Mouse (Mus musculus): ENCODE measurements around the gene Egfr.

Egfr gene

DNA sequence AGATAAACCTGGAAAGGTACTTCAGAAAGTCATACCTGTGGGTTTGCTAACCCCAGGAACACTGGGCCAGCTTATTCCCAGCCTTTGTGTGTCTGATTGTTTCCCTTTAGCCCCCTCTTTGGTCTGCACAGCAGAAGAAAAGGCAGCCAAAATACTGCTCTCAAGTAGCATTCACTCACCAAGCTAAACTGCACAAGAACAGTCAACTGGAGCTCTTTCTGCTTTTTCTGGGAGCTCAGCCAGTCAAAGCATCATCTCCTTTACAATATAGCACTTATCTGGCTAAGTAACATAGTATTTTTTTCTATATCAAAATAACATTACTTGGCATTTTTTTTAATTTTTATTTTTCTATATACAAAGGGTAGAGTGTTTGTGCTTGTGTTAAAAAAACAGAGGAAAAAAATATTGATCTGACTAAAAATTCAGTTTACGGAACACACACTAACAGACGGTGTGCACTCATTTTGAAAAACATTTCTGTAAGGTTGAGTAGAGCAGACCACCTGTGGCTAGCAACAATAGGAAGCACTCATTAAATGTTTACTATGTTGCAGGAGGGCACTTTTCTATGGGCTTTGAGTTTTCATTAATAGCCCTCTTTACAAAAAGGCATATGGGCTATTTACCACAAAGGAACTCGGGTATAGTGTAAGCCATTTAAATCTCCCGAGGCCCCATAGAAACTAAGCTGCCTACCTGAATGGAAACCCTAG, 72.0 kb downstream of the Egfr start:
- no peak for DNase-seq (ENCODE audit: low read depth, low spot score)

- DNase-seq (ENCODE audit: low read depth, low spot score), result no peak
Observed at GRCm38 (mm10) chr11:16829468-16829867, 77.5 kb downstream of the Egfr start.

- no peak for DNase-seq (ENCODE audit: low read depth, low spot score)
Observed at GRCm38 (mm10) chr11:16830531-16831227, 78.7 kb downstream of the Egfr start.

GRCm38 (mm10) chr11:16831974-16832464, 80.0 kb downstream of the Egfr start:
- DNase-seq (ENCODE audit: low read depth, low spot score), result no peak

DNA sequence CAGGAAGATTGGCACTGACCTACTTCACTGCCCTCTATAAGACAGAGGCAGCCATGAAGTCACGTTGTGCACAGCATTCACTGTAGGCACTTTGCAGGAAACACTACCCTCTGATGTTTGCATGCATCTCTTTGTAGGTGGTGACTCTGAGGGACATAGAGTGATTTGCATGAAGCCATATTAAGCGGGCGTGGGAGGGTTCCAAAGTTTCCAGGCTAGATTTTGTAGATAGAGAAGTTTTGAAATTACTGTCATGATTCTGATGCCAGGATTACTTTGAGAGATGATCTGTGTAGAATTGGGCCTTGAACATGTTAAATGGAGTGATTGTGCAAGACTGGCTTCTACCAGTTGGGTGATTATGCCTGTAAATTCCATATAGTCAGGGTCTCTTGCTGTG, 86.8 kb downstream of the Egfr start:
- DNase-seq (ENCODE audit: low read depth, low spot score), result no peak

GRCm38 (mm10) chr11:16842924-16843323, 90.9 kb downstream of the Egfr start:
- DNase-seq (ENCODE audit: low read depth, low spot score), result no peak

DNA sequence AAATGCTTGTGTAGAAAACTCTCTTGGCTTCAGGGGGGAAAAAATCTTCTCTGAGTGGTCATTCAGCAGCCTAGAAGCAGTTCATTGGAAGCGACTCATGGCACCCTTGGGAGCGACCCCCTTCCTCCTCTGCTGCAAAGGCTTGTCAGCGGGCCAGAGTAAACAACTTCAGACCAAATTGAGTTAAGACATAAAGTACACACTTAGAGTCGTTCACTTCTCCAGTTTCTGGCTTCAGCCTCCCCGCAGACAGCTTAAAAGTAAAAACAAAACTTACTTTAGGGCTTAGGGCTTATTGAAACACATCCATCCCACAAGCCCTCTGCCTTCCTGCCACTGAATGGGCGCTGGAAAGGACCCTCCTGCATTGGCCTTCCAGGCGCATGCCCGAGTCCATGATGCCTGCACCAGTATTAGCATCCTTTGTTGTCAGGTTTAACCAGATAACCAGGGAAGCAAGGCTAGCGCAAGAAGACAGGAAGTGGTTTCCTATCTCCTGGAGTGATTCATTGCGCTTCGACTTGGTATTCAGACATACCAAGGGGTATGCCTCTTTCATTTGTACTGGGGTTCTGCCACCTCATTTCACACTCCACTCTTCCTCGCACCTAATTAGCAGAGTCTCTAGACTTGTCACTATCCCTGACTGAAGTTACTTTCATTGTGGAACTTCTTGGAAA, 92.0 kb downstream of the Egfr start:
- DNase-seq (ENCODE audit: low read depth, low spot score), result peak; percentile 25

DNA sequence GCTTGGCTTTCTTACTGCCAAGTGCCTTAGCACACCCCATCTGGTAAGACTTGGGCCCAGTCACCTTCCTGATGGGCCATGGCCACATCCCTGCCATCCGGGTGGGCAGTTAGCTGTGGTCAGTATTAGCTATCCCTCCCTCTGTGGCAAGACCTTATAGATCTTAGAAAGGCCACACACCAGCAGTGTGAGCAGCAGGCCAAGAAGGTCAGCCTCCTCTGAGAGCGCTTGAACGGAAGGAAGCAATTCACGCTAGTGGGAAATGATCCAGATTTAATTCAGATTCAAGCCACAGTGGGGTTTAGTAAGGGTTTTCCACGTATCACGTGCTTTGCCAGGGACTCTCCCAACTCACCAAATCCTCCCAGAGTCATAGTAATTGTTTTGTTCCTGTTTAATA, 96.9 kb downstream of the Egfr start:
- no peak for DNase-seq (ENCODE audit: low read depth, low spot score)

- no peak for DNase-seq (ENCODE audit: low read depth, low spot score)
Observed at GRCm38 (mm10) chr11:16851361-16851760, 99.4 kb downstream of the Egfr start.

- DNase-seq (ENCODE audit: low read depth, low spot score), result no peak
Observed at GRCm38 (mm10) chr11:16854111-16854510, 102.1 kb downstream of the Egfr start.

- no peak for DNase-seq (ENCODE audit: low read depth, low spot score)
Observed at GRCm38 (mm10) chr11:16857346-16857745, 105.3 kb downstream of the Egfr start.

DNA sequence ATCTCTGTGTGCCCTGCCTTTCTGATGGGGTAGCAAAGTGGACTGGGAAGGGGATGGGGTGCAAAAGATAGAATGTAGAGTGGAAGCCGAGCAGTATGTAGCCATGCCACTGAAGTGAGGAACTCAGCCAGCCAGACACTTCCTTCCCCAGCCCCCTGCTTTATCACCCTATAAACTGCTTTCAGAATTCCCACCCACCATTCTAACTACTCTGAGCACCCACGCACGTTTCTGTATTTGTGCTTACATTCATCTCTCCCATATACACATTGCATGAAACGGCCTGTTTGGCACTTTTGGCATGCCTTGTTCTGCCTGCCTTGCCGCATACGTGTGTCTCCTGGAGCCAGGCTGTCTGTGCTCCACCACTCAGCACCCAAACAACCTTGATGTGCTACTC, 109.0 kb downstream of the Egfr start:
- no peak for DNase-seq (ENCODE audit: low read depth, low spot score)

- no peak for DNase-seq (ENCODE audit: low read depth, low spot score)
Observed at GRCm38 (mm10) chr11:16863547-16863946, 111.5 kb downstream of the Egfr start.

DNA sequence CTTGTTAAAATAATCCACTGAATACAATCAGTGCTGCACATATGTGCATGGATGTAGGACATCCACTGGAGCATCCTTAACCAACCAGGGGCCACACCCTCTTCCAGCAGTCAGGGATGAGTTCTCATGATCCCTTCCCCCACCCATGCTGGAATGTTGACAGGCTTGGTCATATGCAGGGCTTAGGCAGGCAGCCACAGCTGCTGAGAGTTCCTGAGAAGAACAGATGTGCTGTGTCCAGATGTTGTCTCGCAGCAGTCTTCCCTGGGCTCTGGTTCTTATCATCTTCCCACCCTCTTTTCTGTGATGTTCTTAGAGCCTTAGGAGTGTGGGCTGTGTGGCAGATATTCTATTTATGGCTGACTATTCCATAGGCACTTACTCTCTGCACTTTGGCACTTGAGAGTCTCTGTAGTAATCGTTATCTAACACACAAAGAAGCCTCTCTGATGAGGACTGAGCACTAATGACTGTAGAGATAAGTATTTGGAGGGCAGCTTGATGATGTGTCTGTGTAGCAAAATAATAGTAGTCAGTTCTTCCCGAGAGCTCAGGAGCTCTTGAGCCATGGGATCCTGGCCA, 113.1 kb downstream of the Egfr start:
- no peak for DNase-seq (ENCODE audit: low read depth, low spot score)

DNA sequence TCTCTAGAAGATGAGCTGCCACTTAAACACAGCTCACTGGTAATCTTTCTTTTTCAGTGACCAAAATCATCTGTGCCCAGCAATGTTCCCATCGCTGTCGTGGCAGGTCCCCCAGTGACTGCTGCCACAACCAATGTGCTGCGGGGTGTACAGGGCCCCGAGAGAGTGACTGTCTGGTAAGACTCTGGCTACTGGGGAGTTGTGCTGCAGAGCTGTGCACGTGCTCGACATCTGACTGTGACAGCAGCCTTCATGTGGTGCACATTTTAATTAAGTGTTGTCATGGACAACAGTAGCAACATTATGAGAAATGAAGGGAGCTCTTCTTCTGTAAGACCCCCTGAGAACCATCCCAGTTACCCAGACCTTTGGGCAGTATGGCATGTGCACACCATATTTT, 116.0 kb downstream of the Egfr start:
- DNase-seq (ENCODE audit: low read depth, low spot score), result no peak

GRCm38 (mm10) chr11:16869506-16869905, 117.5 kb downstream of the Egfr start:
- no peak for DNase-seq (ENCODE audit: low read depth, low spot score)

GRCm38 (mm10) chr11:16871120-16871519, 119.1 kb downstream of the Egfr start:
- DNase-seq (ENCODE audit: low read depth, low spot score), result peak; percentile 83

DNA sequence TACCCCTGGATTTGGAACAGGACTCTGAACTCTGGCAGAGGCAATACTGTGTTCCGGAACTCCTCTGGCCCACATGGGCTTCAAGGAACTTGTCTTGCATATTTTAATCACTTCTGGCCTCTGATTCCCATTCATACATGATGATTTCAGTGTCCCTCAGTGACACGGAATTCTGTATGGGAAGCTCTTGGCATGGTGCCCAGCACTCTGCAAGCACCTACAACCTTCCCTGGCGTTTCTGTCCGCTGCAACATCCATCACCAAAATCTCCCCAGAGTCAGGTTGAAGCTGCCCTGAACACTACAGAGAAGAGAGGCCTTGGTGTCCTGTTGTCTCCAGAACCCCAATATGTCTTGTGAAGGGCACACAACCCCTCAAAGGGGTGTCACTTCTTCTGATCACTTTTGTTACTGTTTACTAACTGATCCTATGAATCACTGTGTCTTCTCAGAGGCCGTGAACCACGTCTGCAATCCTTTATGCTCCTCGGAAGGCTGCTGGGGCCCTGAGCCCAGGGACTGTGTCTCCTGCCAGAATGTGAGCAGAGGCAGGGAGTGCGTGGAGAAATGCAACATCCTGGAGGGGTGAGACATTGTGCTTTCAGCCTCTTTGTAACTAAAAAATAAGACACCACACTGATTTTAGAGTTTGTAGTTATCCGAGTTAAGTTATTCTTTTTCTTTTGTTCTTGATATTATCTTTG, 125.8 kb downstream of the Egfr start:
- no peak for DNase-seq (ENCODE audit: low read depth, low spot score)

DNA sequence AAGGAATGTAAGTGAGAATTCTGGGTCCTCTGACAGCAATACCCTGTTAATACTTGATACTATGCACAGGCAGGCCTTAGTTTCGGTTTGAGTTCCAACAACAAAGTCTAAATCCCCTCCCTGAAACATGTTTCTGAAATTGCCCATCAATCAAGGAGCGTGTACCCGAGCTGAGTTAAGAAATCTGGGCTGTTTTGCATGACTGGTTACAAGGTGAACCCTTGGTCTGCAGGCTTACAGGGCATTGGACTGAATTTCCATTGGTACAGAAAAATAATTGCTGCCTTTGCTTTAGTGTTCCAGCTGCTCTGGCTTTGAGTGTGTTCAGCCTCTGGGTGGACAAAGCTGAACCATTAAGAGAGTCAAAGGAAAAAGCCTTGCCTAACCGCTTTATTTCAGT, 129.9 kb downstream of the Egfr start:
- DNase-seq (ENCODE audit: low read depth, low spot score), result no peak

DNA sequence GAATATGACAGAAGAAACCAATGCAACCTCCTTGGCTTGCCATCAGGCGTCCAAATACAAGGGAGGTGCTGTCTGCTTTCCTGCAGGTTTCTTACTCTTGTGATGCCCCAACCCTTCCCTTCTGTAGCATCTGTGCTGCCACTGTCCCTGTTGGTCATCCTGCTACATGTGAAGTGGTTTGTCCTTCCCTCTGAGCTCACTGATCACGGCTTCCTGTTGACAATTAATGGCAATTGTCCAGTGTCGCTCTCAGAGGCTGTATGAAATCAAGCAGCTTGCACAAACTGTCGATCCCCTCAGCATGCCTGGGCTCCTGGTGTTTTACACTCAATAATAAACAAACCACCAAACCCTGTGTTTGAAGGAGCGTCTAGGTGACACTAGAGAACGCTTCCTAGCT, 134.1 kb downstream of the Egfr start:
- DNase-seq (ENCODE audit: low read depth, low spot score), result no peak

DNA sequence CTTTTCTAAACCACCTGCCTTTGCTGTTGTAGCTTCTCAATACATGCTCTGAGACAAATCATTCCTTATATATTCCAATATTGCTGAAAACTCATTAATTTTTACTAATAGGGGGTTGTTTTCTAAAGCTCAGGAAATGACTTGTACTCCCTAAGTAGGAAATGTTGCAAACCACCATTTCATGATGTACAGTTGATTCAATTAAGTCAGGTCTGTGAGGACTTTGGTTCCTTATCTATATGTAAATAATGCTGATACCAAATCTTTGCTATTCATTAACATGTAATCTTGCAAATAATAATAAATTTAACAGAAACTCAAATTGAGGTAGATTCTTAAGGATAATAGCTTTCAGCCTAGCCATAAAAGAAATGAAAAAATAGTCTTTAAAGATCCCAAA, 136.1 kb downstream of the Egfr start:
- DNase-seq (ENCODE audit: low read depth, low spot score), result no peak
